Mouse (Mus musculus) cerebellum, adult 11-12 months (tissue): ENCODE results near the gene Tnpo3.
A peak's percentile ranks its signal among the peaks of the same experiment; 100 is the strongest.

Source experiments
- DNase-seq: peaks from one replicate; pipeline ENCODE4 v3.0.0; 2022

Gene Tnpo3

GRCm38 (mm10) chr6:29609111-29610019 lies at the start of gene Tnpo3:
TSS of gene Tnpo3 (minus strand) at chr6:29609887.
- peak; percentile 95 for DNase-seq

GRCm38 (mm10) chr6:29658626-29659475 lies 49.2 kb upstream of the Tnpo3 start:
- no peak for DNase-seq

GRCm38 (mm10) chr6:29653271-29653670 lies 43.6 kb upstream of the Tnpo3 start:
- no peak for DNase-seq

- no peak for DNase-seq
Measured at GRCm38 (mm10) chr6:29650170-29650549, 40.5 kb upstream of the Tnpo3 start.

- DNase-seq, result peak; percentile 69
Measured at GRCm38 (mm10) chr6:29649494-29650169, 39.9 kb upstream of the Tnpo3 start.

- DNase-seq, result no peak
Measured at GRCm38 (mm10) chr6:29641816-29642215, 32.1 kb upstream of the Tnpo3 start.

- no peak for DNase-seq
Measured at GRCm38 (mm10) chr6:29639580-29640419, 30.1 kb upstream of the Tnpo3 start.

- DNase-seq, result no peak
Measured at GRCm38 (mm10) chr6:29638844-29639460, 29.3 kb upstream of the Tnpo3 start.

- DNase-seq, result no peak
Measured at GRCm38 (mm10) chr6:29637397-29638373, 28.0 kb upstream of the Tnpo3 start.

GRCm38 (mm10) chr6:29636322-29637092 lies 26.8 kb upstream of the Tnpo3 start:
- no peak for DNase-seq

GRCm38 (mm10) chr6:29634537-29634936 lies 24.9 kb upstream of the Tnpo3 start:
- no peak for DNase-seq

GRCm38 (mm10) chr6:29632552-29633292 lies 23.0 kb upstream of the Tnpo3 start:
- no peak for DNase-seq

- no peak for DNase-seq
Measured at GRCm38 (mm10) chr6:29631751-29632551, 22.3 kb upstream of the Tnpo3 start.

GRCm38 (mm10) chr6:29630216-29630615 lies 20.5 kb upstream of the Tnpo3 start:
- no peak for DNase-seq

GRCm38 (mm10) chr6:29627756-29628155 lies 18.1 kb upstream of the Tnpo3 start:
- DNase-seq, result no peak

GRCm38 (mm10) chr6:29623857-29624256 lies 14.2 kb upstream of the Tnpo3 start:
- no peak for DNase-seq

GRCm38 (mm10) chr6:29622273-29622672 lies 12.6 kb upstream of the Tnpo3 start:
- no peak for DNase-seq
